Mouse (Mus musculus): ENCODE results near the gene Pdzd3.

- TF ChIP-seq POLR2A (IDR thresholded peaks at IDR 0.05; ENCODE audit: insufficient read depth, low read depth, low read length) (no peak), EP300 (IDR thresholded peaks at IDR 0.05; ENCODE audit: insufficient read depth, low read depth, low read length) (no peak)
These were observed 12.6 kb downstream of the Pdzd3 start for GRCm38 (mm10) chr9:44238501-44239190.
